Mouse (Mus musculus) CH12.LX (cell line): ENCODE measurements around the gene Trappc4. TPM values are rescaled to one million over a fixed set of nuclear protein-coding genes. Genes with fewer than 3 reads are reported as not detected.
A peak's percentile ranks its signal among the peaks of the same experiment; 100 is the strongest.

Experiments used
- DNase-seq: peaks from one replicate; pipeline ENCODE4 v3.0.0-alpha.2; 2013; ENCODE audit errors: extremely low read depth
- H3K27ac ChIP-seq: 2 replicates; pipeline ENCODE4 v1.5.1; 2012; ENCODE audit warnings: low read depth, mild to moderate bottlenecking, control low read depth, moderate library complexity; ENCODE audit not compliant: insufficient read depth
- H3K27me3 ChIP-seq: replicated peaks from 2 replicates; pipeline ENCODE3; 2012; ENCODE audit warnings: inconsistent platforms
- H3K36me3 ChIP-seq, 2 experiments: replicated peaks in 1 of 2; 2 replicates each; pipeline versions ENCODE3 to v1.6.1; 2012; ENCODE audit warnings: inconsistent platforms in 1 of 2, low read length in 1 of 2, mild to moderate bottlenecking in 1 of 2, mixed read lengths in 1 of 2, moderate library complexity in 1 of 2; ENCODE audit not compliant: control insufficient read depth in 1 of 2, insufficient read depth in 1 of 2
- H3K4me1 ChIP-seq, 2 experiments: 2 replicates each; pipeline ENCODE4 v1.6.1; 2012; ENCODE audit warnings: inconsistent platforms in 1 of 2, moderate library complexity in 1 of 2; ENCODE audit not compliant: insufficient read depth in 2 of 2, control insufficient read depth in 1 of 2
- H3K4me2 ChIP-seq: 2 replicates; pipeline ENCODE4 v1.6.1; 2012; ENCODE audit warnings: low read depth, mild to moderate bottlenecking, control low read depth; ENCODE audit not compliant: poor library complexity, insufficient read depth, severe bottlenecking
- H3K4me3 ChIP-seq, 3 experiments: fragments of 150-350 bp in 1 of 3; sonication (generic) in 1 of 3; replicated peaks in 1 of 3; 2 replicates each; pipeline versions ENCODE3 to v1.5.1; 2011 to 2012; ENCODE audit warnings: low read depth in 2 of 3, low read length in 2 of 3, mild to moderate bottlenecking in 2 of 3, moderate library complexity in 2 of 3, control low read depth in 1 of 3, improper control_type of control experiment in 1 of 3, inconsistent platforms in 1 of 3, mixed read lengths in 1 of 3; ENCODE audit not compliant: poor library complexity in 1 of 3
- H3K79me2 ChIP-seq: replicated peaks from 2 replicates; pipeline ENCODE4 v1.6.1; 2012; ENCODE audit warnings: mild to moderate bottlenecking, moderate library complexity; ENCODE audit not compliant: control insufficient read depth, poor library complexity, insufficient read depth, severe bottlenecking; ENCODE audit errors: extremely low read depth
- H3K9ac ChIP-seq: 2 replicates; pipeline ENCODE4 v1.6.1; 2012; ENCODE audit warnings: low read depth, mild to moderate bottlenecking, control low read depth, moderate library complexity; ENCODE audit not compliant: insufficient read depth
- H3K9me3 ChIP-seq: replicated peaks from 2 replicates; pipeline ENCODE3; 2012; ENCODE audit warnings: low read length, inconsistent platforms, mixed read lengths
- CHD1 ChIP-seq: IDR thresholded peaks from 2 replicates; pipeline ENCODE4 v1.6.1; 2012; ENCODE audit warnings: low read depth, low read length, improper control_type of control experiment, inconsistent platforms
- CHD2 ChIP-seq: IDR thresholded peaks from 2 replicates; pipeline ENCODE4 v1.6.1; 2011; ENCODE audit warnings: low read length, improper control_type of control experiment
- CTCF ChIP-seq, 2 experiments: IDR thresholded peaks in 1 of 2; conservative IDR thresholded peaks in 1 of 2; 2 replicates each; pipeline ENCODE4 v1.5.1; 2011 to 2012; ENCODE audit warnings: low read depth in 2 of 2, low read length in 2 of 2, improper control_type of control experiment in 1 of 2, inconsistent platforms in 1 of 2, mild to moderate bottlenecking in 1 of 2, moderate library complexity in 1 of 2
- E2F4 ChIP-seq: IDR thresholded peaks from 2 replicates; pipeline ENCODE4 v1.6.1; 2011; ENCODE audit warnings: low read depth, low read length, improper control_type of control experiment; ENCODE audit not compliant: insufficient replicate concordance
- ELF1 ChIP-seq: IDR thresholded peaks from 2 replicates; pipeline ENCODE4 v1.6.1; 2014; ENCODE audit warnings: low read depth, mild to moderate bottlenecking, inconsistent platforms, low read length, improper control_type of control experiment
- EP300 ChIP-seq: IDR thresholded peaks from 2 replicates; pipeline ENCODE4 v1.6.1; 2011; ENCODE audit warnings: low read length, improper control_type of control experiment
- ETS1 ChIP-seq: conservative IDR thresholded peaks from 2 replicates; pipeline ENCODE4 v1.6.1; 2012; ENCODE audit warnings: low read depth, mild to moderate bottlenecking, inconsistent platforms, low read length, improper control_type of control experiment, moderate library complexity
- IRF4 ChIP-seq: IDR thresholded peaks from 2 replicates; pipeline ENCODE4 v1.6.1; 2014; ENCODE audit warnings: low read depth, mild to moderate bottlenecking, inconsistent platforms, low read length, improper control_type of control experiment
- JUN ChIP-seq: IDR thresholded peaks from 2 replicates; pipeline ENCODE4 v1.6.1; 2011; ENCODE audit warnings: low read depth, mild to moderate bottlenecking, low read length, improper control_type of control experiment, moderate library complexity; ENCODE audit not compliant: insufficient read depth
- KAT2A ChIP-seq: IDR thresholded peaks from 2 replicates; pipeline ENCODE4 v1.6.1; 2012; ENCODE audit warnings: low read length, improper control_type of control experiment, inconsistent platforms; ENCODE audit not compliant: insufficient replicate concordance
- MAFK ChIP-seq: IDR thresholded peaks from 2 replicates; pipeline ENCODE4 v1.6.1; 2011; ENCODE audit warnings: low read length, improper control_type of control experiment; ENCODE audit not compliant: insufficient replicate concordance
- MAX ChIP-seq: IDR thresholded peaks from 2 replicates; pipeline ENCODE4 v1.6.1; 2011; ENCODE audit warnings: low read length, improper control_type of control experiment
- MEF2A ChIP-seq: IDR thresholded peaks from 2 replicates; pipeline ENCODE4 v1.6.1; 2014; ENCODE audit warnings: low read depth, mild to moderate bottlenecking, inconsistent platforms, low read length, improper control_type of control experiment, borderline replicate concordance
- MXI1 ChIP-seq: IDR thresholded peaks from 2 replicates; pipeline ENCODE4 v1.6.1; 2011; ENCODE audit warnings: mild to moderate bottlenecking, low read depth, low read length, improper control_type of control experiment
- NELFE ChIP-seq: IDR thresholded peaks from 2 replicates; pipeline ENCODE4 v1.6.1; 2011; ENCODE audit warnings: low read depth, low read length, improper control_type of control experiment
- PAX5 ChIP-seq: IDR thresholded peaks from 2 replicates; pipeline ENCODE4 v1.6.1; 2012; ENCODE audit warnings: low read length, inconsistent platforms, mixed read lengths
- POLR2AphosphoS2 ChIP-seq: IDR thresholded peaks from 2 replicates; pipeline ENCODE4 v1.6.1; 2011; ENCODE audit warnings: low read depth, low read length, improper control_type of control experiment
- SMC3 ChIP-seq: IDR thresholded peaks from 2 replicates; pipeline ENCODE4 v1.6.1; 2011; ENCODE audit warnings: low read depth, low read length, improper control_type of control experiment
- TBP ChIP-seq: conservative IDR thresholded peaks from 2 replicates; pipeline ENCODE4 v1.6.1; 2011; ENCODE audit warnings: low read depth, low read length, improper control_type of control experiment
- TCF12 ChIP-seq: IDR thresholded peaks from 2 replicates; pipeline ENCODE4 v1.6.1; 2014; ENCODE audit warnings: low read depth, mild to moderate bottlenecking, inconsistent platforms, low read length, improper control_type of control experiment
- USF2 ChIP-seq: conservative IDR thresholded peaks from 2 replicates; pipeline ENCODE4 v1.6.1; 2011; ENCODE audit warnings: low read depth, low read length, improper control_type of control experiment
- ZKSCAN1 ChIP-seq: IDR thresholded peaks from 2 replicates; pipeline ENCODE4 v1.6.1; 2012; ENCODE audit warnings: low read depth, inconsistent platforms, low read length, improper control_type of control experiment, borderline replicate concordance
- ZMIZ1 ChIP-seq: IDR thresholded peaks from 2 replicates; pipeline ENCODE4 v1.6.1; 2012; ENCODE audit warnings: low read depth, mild to moderate bottlenecking, inconsistent platforms, low read length, improper control_type of control experiment
- dilution Hi-C: fragments of 300-500 bp; cut with MboI; formaldehyde crosslinking; loops from 2 replicates; pipeline ENCODE4 v1.14.3; 2020; ENCODE audit warnings: low sequenced_read_pairs; ENCODE audit not compliant: extremely low pct_unique_long_range_greater_than_20kb, extremely low pct_ligation_motif_present
- in situ Hi-C: fragments of 300-500 bp; cut with MboI; formaldehyde crosslinking; loops from 3 replicates; pipeline ENCODE4 v1.14.3; 2019; ENCODE audit warnings: low sequenced_read_pairs, low pct_ligation_motif_present, low pct_unique_long_range_greater_than_20kb, mixed read lengths
- polyA plus RNA-seq: library from polyadenylated mRNA; unstranded; fragments of >175 nt; gene quantifications from 2 replicates; pipeline ENCODE4 v1.2.1, GENCODE M21; 2012; ENCODE audit warnings: low read depth; ENCODE audit not compliant: insufficient read length
- total RNA-seq, 2 experiments: library from RNA; depleted of rRNA; stranded (reverse); fragments of 300-350 nt in 1 of 2; fragments of >200 nt in 1 of 2; gene quantifications; 2 replicates each; pipeline ENCODE4 v1.2.3; 2012 to 2014

The Trappc4 gene
- total and polyA plus RNA-seq, 3 experiments: 69.2 to 125 (median 81.3) TPM

DNA sequence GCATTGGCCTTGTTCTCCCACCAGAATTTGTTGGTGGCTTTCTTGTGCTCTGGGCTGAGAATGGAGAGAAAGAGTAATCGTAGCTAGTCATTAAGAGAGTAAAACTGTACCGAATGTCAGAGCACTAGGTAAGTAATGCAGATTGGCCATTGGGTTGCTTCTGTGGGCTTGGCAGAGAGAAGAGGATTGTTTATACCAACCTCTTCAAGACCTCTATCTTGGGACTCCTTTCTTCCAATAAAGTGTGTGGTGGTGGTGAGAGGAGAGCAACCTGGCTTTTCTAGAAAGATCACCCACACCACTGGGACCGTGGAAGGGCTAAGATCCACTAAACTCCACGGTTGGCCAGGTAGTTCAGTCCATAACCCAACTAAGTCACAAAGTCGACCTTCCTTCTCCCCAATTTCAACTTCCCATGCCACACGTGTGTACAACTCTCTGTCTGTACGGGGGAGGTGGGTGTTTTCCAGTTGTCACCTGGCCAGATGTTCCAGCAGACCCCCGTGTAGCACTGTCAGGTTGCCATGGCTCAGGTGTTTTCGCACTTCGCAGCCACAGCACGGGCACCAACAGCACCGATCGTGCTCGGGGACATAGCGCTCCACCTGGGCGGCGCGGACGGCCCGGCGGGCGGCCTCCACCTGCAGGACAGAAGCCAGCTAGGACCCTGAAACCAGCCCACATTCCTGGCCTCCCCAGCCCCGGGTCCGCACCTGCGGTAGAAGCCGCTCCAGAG is 9.9 kb upstream of the Trappc4 start:
- H3K4me2 ChIP-seq: peak overlapping the region; percentile 92
- peak overlapping the region; percentile 30 for H3K9ac ChIP-seq
- peaks cover 4 to 37% of the 10 kb centered on the region in 2 experiments; a peak in 3 of 4 replicates for H3K4me1 ChIP-seq
- H3K9me3 ChIP-seq: no peaks in the 10 kb centered on the region
- H3K36me3 ChIP-seq: peaks cover 24 to 45% of the 10 kb centered on the region in 2 experiments
- DNase-seq: no peak
- peak overlapping the region; percentile 74 to 83 (median 79) for H3K4me3 ChIP-seq
- no peaks in the 10 kb centered on the region for H3K27me3 ChIP-seq
- peak overlapping the region; percentile 3 for H3K27ac ChIP-seq
- dilution Hi-C loops (no loop called here), in situ Hi-C loops (no loop called here)
- no peaks in the 10 kb centered on the region; the same call in 1 of the 2 replicates for H3K79me2 ChIP-seq
- TF ChIP-seq MAFK (no peak), NELFE (no peak), JUN (no peak), KAT2A (no peak), MEF2A (no peak), MAX (no peak), PAX5 (no peak), CHD1 (no peak), MXI1 (peak; percentile 23; the same call in 1 of the 2 replicates)
- TF ChIP-seq, all 38 proteins: peak for 1

DNA sequence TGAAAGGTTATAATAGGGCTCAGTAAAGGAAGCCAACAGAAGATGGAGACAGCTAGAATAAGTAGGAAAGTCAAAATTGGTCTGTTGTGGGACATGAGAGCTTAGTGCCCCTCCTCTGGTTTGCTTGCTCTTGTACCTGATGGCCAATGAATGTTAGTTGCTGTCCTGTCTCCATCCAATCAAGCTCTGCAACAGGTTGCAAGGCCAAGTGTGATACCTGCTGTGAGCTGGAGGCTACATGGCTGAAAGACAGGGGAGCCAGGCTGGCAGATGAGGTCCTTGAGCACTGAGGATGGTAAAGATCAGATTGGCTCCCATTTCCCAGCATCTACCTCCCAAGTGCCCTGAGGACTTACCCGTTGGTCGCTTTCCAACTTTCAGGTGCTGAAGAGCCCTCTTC is 5.4 kb upstream of the Trappc4 start:
- no peaks in the 10 kb centered on the region for H3K9me3 ChIP-seq
- peaks cover 57 to 77% of the 10 kb centered on the region in 2 experiments for H3K36me3 ChIP-seq
- H3K4me1 ChIP-seq: peaks cover 5 to 43% of the 10 kb centered on the region in 2 experiments; a peak in 3 of 4 replicates
- TF ChIP-seq EP300 (no peak), MEF2A (no peak)
- dilution Hi-C loops (no loop called here), in situ Hi-C loops (no loop called here)
- no peak for DNase-seq
- no peak overlapping the region for H3K4me3 ChIP-seq
- peaks cover 24% of the 10 kb centered on the region for H3K79me2 ChIP-seq
- no peak overlapping the region for H3K27ac ChIP-seq
- H3K9ac ChIP-seq: no peak overlapping the region
- H3K4me2 ChIP-seq: no peak overlapping the region
- H3K27me3 ChIP-seq: no peaks in the 10 kb centered on the region

DNA sequence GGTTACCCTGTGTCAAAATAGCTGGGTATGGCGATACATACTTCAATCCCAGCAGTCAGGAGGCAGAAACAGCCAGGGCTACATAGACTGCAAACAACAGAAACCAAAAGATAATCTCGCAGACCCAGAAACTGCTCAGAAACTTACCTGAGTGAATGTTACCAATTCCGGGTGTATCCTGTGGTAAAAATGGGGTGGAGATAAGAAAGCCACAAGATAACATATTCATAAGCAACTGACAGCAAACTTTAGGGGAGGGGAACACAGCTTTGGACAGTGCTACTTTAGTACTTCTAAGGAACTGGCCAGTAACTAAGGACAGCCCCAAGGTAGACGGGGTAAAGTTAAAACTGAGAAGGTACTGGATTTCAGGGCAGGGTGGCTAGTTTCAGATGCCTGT is 4.9 kb upstream of the Trappc4 start:
- H3K9me3 ChIP-seq: no peaks in the 10 kb centered on the region
- in situ Hi-C loops (no loop called here), dilution Hi-C loops (no loop called here)
- no peak overlapping the region for H3K4me3 ChIP-seq
- H3K4me1 ChIP-seq: peaks cover 5 to 43% of the 10 kb centered on the region in 2 experiments; a peak in 3 of 4 replicates
- H3K36me3 ChIP-seq: peaks cover 57 to 77% of the 10 kb centered on the region in 2 experiments
- H3K27ac ChIP-seq: no peak overlapping the region
- TF ChIP-seq JUN (no peak), ELF1 (no peak), E2F4 (no peak), ETS1 (no peak), TCF12 (no peak), SMC3 (no peak), POLR2AphosphoS2 (peak; percentile 47), TBP (no peak), MEF2A (no peak), EP300 (no peak), CTCF (conservative IDR thresholded peaks at IDR 0.05 in 1 of 2, IDR thresholded peaks at IDR 0.05 in 1 of 2; ENCODE audit: low read depth in 2 of 2, low read length in 2 of 2) (no peak), ZKSCAN1 (no peak), MAX (no peak), ZMIZ1 (peak; percentile 58), USF2 (no peak), IRF4 (no peak), CHD2 (peak; percentile 62; the same call in 1 of the 2 replicates), NELFE (no peak; the same call in 1 of the 2 replicates)
- DNase-seq: no peak
- peaks cover 26% of the 10 kb centered on the region for H3K79me2 ChIP-seq
- H3K4me2 ChIP-seq: no peak overlapping the region
- no peak overlapping the region for H3K9ac ChIP-seq
- H3K27me3 ChIP-seq: no peaks in the 10 kb centered on the region
